In the genomic region with DNA sequence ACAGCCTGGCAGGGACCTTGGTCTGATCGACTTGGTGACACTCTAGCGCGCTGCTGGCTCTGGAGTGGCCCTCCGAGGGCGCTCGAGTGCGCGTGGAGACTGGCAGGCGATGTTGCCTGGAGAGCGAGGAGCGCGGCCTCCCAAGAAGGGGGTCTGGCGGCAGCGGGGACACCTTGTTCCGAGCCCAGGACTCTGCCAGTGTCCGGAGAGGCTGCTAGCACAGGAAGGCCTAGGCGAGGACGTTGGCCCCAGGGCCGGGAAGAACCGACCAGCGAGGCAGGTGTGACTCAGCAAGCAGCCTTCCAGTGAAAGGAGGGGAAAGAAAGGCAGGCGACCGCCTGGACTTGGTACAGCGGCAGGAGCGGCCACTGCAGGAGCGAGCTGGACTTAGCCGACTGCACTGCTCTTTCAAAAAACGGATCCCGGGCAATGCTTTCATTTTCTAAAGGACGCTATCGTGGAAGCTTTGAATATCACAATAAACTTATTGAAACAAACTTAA, we compare ENCODE assay signal across 7 mouse cellular contexts. TPM values are rescaled to one million over a fixed set of nuclear protein-coding genes. Genes with fewer than 3 reads are reported as not detected.
DNase-seq lines count a peak whose midpoint lies in the region; ATAC-seq and TF ChIP-seq lines count a peak whose summit lies in the region.

No protein-coding gene starts in this region.

- TF ChIP-seq POLR2A in spleen, adult 2 months (IDR thresholded peaks at IDR 0.05; ENCODE audit: low read depth, low read length): no peak

- peaks cover 7% of the 10 kb centered on the region; the same call in 1 of the 2 replicates for H3K27me3 ChIP-seq in embryonic facial prominence, embryonic 12.5 days
- H3K27me3 ChIP-seq in limb, embryonic 13.5 days: peaks cover 4% of the 10 kb centered on the region; the same call in 1 of the 2 replicates
- H3K27me3 ChIP-seq in midbrain, embryonic 14.5 days (ENCODE audit: control insufficient read depth, insufficient read depth, low read length): peaks cover 20% of the 10 kb centered on the region
- no peaks in the 10 kb centered on the region for H3K27me3 ChIP-seq in spleen, adult 2 months (ENCODE audit: control insufficient read depth, insufficient read depth, low read length)

- no peak for ATAC-seq in embryonic facial prominence, embryonic 12.5 days (ENCODE audit: insufficient number of reproducible peaks, insufficient read depth, low FRiP score, low TSS enrichment)
- ATAC-seq in limb, embryonic 13.5 days (ENCODE audit: low FRiP score, low read depth): no peak
- ATAC-seq in midbrain, embryonic 14.5 days (ENCODE audit: low FRiP score, low TSS enrichment): peak; percentile 26; the same call in 1 of the 2 replicates

- peak; percentile 88 for DNase-seq in adrenal gland, postnatal 14 days
- DNase-seq in heart, adult 18-20 months: peak; percentile 88 to 91
- peak; percentile 74 to 75 for DNase-seq in kidney, adult 8-10 months
- DNase-seq in midbrain, embryonic 14.5 days: peak; percentile 87
- DNase-seq in spleen, adult 2 months (ENCODE audit: low read depth in 1 of 2, low spot score in 2 of 2): peak in 1 of 2 experiments; percentile 68

- no peaks in the 10 kb centered on the region for H3K9me3 ChIP-seq in embryonic facial prominence, embryonic 12.5 days
- H3K9me3 ChIP-seq in limb, embryonic 13.5 days: no peaks in the 10 kb centered on the region
- no peaks in the 10 kb centered on the region for H3K9me3 ChIP-seq in midbrain, embryonic 14.5 days (ENCODE audit: control insufficient read depth, low read length)

- H3K27ac ChIP-seq in embryonic facial prominence, embryonic 12.5 days: peak overlapping the region; percentile 71
- H3K27ac ChIP-seq in limb, embryonic 13.5 days: peak overlapping the region; percentile 72
- H3K27ac ChIP-seq in midbrain, embryonic 14.5 days (replicated peaks; ENCODE audit: low read depth, low read length): peak overlapping the region; percentile 86
- H3K27ac ChIP-seq in spleen, adult 2 months (ENCODE audit: insufficient read depth, low read length): peak overlapping the region; percentile 18; the same call in 1 of the 2 replicates

- H3K9ac ChIP-seq in embryonic facial prominence, embryonic 12.5 days: peak overlapping the region; percentile 69
- peak overlapping the region; percentile 77 for H3K9ac ChIP-seq in limb, embryonic 13.5 days
- H3K9ac ChIP-seq in midbrain, embryonic 14.5 days (replicated peaks; ENCODE audit: low read length): peak overlapping the region; percentile 75

- under 1% methylated on average over 31 of the region's 31 CpGs for WGBS in embryonic facial prominence, embryonic 12.5 days
- WGBS in limb, embryonic 13.5 days: under 1% methylated on average over 31 of the region's 31 CpGs
- WGBS in midbrain, embryonic 14.5 days: under 1% methylated on average over 31 of the region's 31 CpGs
- WGBS in spleen, adult 2 months: under 1% methylated on average over 31 of the region's 31 CpGs

- H3K4me2 ChIP-seq in embryonic facial prominence, embryonic 12.5 days (replicated peaks): peak overlapping the region; percentile 97
- H3K4me2 ChIP-seq in limb, embryonic 13.5 days (replicated peaks): peak overlapping the region; percentile 94
- H3K4me2 ChIP-seq in midbrain, embryonic 14.5 days (ENCODE audit: low read length): peak overlapping the region; percentile 86

- peak; percentile 35; the same call in 1 of the 2 replicates for TF ChIP-seq CTCF in spleen, adult 2 months (IDR thresholded peaks at IDR 0.05; ENCODE audit: extremely low read depth, insufficient read depth, insufficient read length, insufficient replicate concordance)

- H3K4me1 ChIP-seq in embryonic facial prominence, embryonic 12.5 days: peaks cover 58% of the 10 kb centered on the region
- H3K4me1 ChIP-seq in limb, embryonic 13.5 days: peaks cover 65% of the 10 kb centered on the region
- peaks cover 25% of the 10 kb centered on the region for H3K4me1 ChIP-seq in midbrain, embryonic 14.5 days (ENCODE audit: control insufficient read depth, insufficient read depth, low read length)
- peaks cover 13% of the 10 kb centered on the region; the same call in 1 of the 2 replicates for H3K4me1 ChIP-seq in spleen, adult 2 months (ENCODE audit: control insufficient read depth, insufficient read depth, insufficient read length)

- no peaks in the 10 kb centered on the region for H3K36me3 ChIP-seq in embryonic facial prominence, embryonic 12.5 days
- no peaks in the 10 kb centered on the region for H3K36me3 ChIP-seq in limb, embryonic 13.5 days
- H3K36me3 ChIP-seq in midbrain, embryonic 14.5 days (ENCODE audit: control insufficient read depth, insufficient read depth, low read length): no peaks in the 10 kb centered on the region
- no peaks in the 10 kb centered on the region for H3K36me3 ChIP-seq in spleen, adult 2 months (ENCODE audit: control insufficient read depth, insufficient read depth, low read length)

- H3K4me3 ChIP-seq in embryonic facial prominence, embryonic 12.5 days: peak overlapping the region; percentile 60
- peak overlapping the region; percentile 67 for H3K4me3 ChIP-seq in limb, embryonic 13.5 days
- peak overlapping the region; percentile 52 for H3K4me3 ChIP-seq in midbrain, embryonic 14.5 days (replicated peaks; ENCODE audit: low read depth, low read length)
- peak overlapping the region; percentile 96 for H3K4me3 ChIP-seq in spleen, adult 2 months (ENCODE audit: extremely low read depth, insufficient read depth, insufficient read length)

RNA-seq across cellular contexts. Expression of a gene that starts 1.6 kb away (rescaled TPM):
- 51.7 and 63.2 TPM in 2 replicates for total RNA-seq in adrenal gland, postnatal 14 days (2021)
- 60.3 TPM in 2 replicates for polyA plus RNA-seq in embryonic facial prominence, embryonic 12.5 days (2016; fragmentation: Nextera tagmentation; extraction: Ambion mirVana)
- total RNA-seq in heart, adult 18-20 months (2021): 10 to 100 TPM; 11.7 to 13.8 TPM
- polyA plus RNA-seq in limb, embryonic 13.5 days (2015; fragmentation: Nextera tagmentation; extraction: Ambion mirVana): 47.3 and 49.5 TPM in 2 replicates
- 58.7 and 85.9 TPM in 2 replicates for polyA plus RNA-seq in midbrain, embryonic 14.5 days (2014; fragmentation: Nextera tagmentation; extraction: Ambion mirVana)
- 14.6 and 19.8 TPM in 2 replicates for polyA plus RNA-seq in spleen, adult 2 months (2012; rRNA removed)

RNA-seq across cellular contexts. Expression of a gene that starts 54.5 kb away (rescaled TPM):
- total RNA-seq in adrenal gland, postnatal 14 days (2021): 9.5 and 20.0 TPM in 2 replicates
- polyA plus RNA-seq in embryonic facial prominence, embryonic 12.5 days (2016; fragmentation: Nextera tagmentation; extraction: Ambion mirVana): 6.8 and 7.1 TPM in 2 replicates
- total RNA-seq in heart, adult 18-20 months (2021): 10 to 100 TPM; 57.5 to 67.5 TPM
- 4.4 and 5.8 TPM in 2 replicates for polyA plus RNA-seq in limb, embryonic 13.5 days (2015; fragmentation: Nextera tagmentation; extraction: Ambion mirVana)
- polyA plus RNA-seq in midbrain, embryonic 14.5 days (2014; fragmentation: Nextera tagmentation; extraction: Ambion mirVana): 11.5 and 13.3 TPM in 2 replicates
- polyA plus RNA-seq in spleen, adult 2 months (2012; rRNA removed): 77.0 and 103 TPM in 2 replicates

Comparison
In these comparisons a context has a peak if more than half of its experiments do, and no peak if none do; other contexts are left out.
1. H3K27ac ChIP-seq: peak in every context shown above with its lines; median percentile 86 in midbrain, embryonic 14.5 days; 72 in limb, embryonic 13.5 days; 71 in embryonic facial prominence, embryonic 12.5 days; 18 in spleen, adult 2 months.